Mouse (Mus musculus) lung, embryonic 15.5 days (tissue): ENCODE results near the gene Ndufs4. TPM values are rescaled to one million over a fixed set of nuclear protein-coding genes. Genes with fewer than 3 reads are reported as not detected.

Experiments used
- ATAC-seq: fragments of 200-750 bp; cut with Nextera tagmentation; 2 replicates; pipeline ENCODE4 v1.8.0; 2017; ENCODE audit warnings: moderate number of reproducible peaks, borderline replicate concordance; ENCODE audit not compliant: low FRiP score, low TSS enrichment; ENCODE audit errors: extremely low read depth
- H3K27ac ChIP-seq: fragments of 300-500 bp; sonication (generic); 2 replicates; pipeline ENCODE4 v1.5.1; 2015; ENCODE audit warnings: moderate library complexity, mild to moderate bottlenecking, inconsistent platforms
- H3K27me3 ChIP-seq: fragments of 300-500 bp; sonication (generic); 2 replicates; pipeline ENCODE4 v1.6.1; 2015; ENCODE audit warnings: inconsistent platforms
- H3K36me3 ChIP-seq: fragments of 300-500 bp; sonication (generic); 2 replicates; pipeline ENCODE4 v1.6.1; 2015; ENCODE audit warnings: inconsistent platforms
- H3K4me1 ChIP-seq: fragments of 300-500 bp; sonication (generic); 2 replicates; pipeline ENCODE4 v1.6.1; 2015; ENCODE audit warnings: inconsistent platforms
- H3K4me2 ChIP-seq: fragments of 300-500 bp; sonication (generic); 2 replicates; pipeline ENCODE4 v1.6.1; 2015; ENCODE audit warnings: inconsistent platforms, mild to moderate bottlenecking, moderate library complexity
- H3K4me3 ChIP-seq: fragments of 300-500 bp; sonication (generic); 2 replicates; pipeline ENCODE4 v1.5.1; 2015; ENCODE audit warnings: mild to moderate bottlenecking, inconsistent platforms
- H3K9ac ChIP-seq: fragments of 300-500 bp; sonication (generic); 2 replicates; pipeline ENCODE4 v1.6.1; 2015; ENCODE audit warnings: inconsistent platforms
- H3K9me3 ChIP-seq: fragments of 300-500 bp; sonication (generic); 2 replicates; pipeline ENCODE4 v1.6.1; 2016; ENCODE audit warnings: inconsistent platforms
- WGBS: fragments of 180-500 bp; shearing (Covaris S2); methylation state at CpG from one replicate; pipeline ENCODE4 v1.1.7; 2015; 5-methylcytosine and 5-hydroxymethylcytosine counted together
- polyA plus RNA-seq: library from polyadenylated mRNA; unstranded; fragments of >200 nt; fragmentation: Nextera tagmentation; extraction: Ambion mirVana; gene quantifications from 2 replicates; pipeline ENCODE4 v1.2.1, GENCODE M21; 2015

The Ndufs4 gene
- 252 and 261 TPM in 2 replicates for polyA plus RNA-seq

DNA sequence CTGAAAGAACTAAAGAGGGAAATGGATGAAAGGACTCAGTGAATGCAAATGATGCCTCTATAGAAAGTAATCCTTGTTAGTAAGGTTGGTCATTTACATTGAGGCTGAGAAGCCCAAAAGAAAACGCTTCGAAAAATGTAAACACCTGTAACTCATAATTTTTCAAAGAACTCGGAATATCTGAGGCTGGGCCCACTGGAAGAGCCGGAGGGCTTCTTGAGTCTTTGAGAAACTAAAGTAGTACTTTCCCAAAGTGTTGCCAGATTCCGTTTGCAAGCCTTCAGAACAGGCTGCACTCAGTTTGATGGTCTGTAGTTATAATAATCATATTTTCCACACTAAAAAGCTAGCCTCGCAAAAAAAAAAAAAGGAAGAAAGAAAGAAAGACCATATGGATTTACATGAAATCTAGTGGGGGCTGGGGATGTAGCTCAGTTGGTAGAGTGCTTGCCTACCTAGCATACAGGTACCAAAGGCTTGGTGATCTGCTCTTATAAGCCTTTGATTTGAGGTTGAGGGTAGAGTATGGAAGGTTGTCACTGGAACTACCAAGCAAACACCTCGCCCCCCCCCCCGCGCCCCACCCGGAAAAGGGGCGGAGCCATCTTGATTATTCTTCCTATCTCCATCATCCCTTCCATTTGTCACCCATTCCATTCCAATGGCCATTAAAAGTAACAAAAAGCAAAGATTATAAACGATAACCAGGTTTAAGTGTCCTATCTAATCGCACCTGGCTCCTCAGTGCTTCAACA lies at the start of gene Ndufs4:
TSS of gene Ndufs4 (minus strand) at position 48 of the 755 bp plus-strand sequence.
- no peak for ATAC-seq
- Histone ChIP-seq H3K27me3 (no peaks in the 10 kb centered on the region), H3K4me2 (peak within 1 kb of the TSS; percentile 68), H3K27ac (peak within 1 kb of the TSS; percentile 32; the same call in 1 of the 2 replicates), H3K36me3 (no peaks in the 10 kb centered on the region), H3K4me3 (peak within 1 kb of the TSS; percentile 87), H3K9me3 (no peaks in the 10 kb centered on the region), H3K4me1 (peaks cover 10% of the 10 kb centered on the region), H3K9ac (peak within 1 kb of the TSS; percentile 75)
- WGBS = 36% methylated on average over 13 of the region's 13 CpGs

DNA sequence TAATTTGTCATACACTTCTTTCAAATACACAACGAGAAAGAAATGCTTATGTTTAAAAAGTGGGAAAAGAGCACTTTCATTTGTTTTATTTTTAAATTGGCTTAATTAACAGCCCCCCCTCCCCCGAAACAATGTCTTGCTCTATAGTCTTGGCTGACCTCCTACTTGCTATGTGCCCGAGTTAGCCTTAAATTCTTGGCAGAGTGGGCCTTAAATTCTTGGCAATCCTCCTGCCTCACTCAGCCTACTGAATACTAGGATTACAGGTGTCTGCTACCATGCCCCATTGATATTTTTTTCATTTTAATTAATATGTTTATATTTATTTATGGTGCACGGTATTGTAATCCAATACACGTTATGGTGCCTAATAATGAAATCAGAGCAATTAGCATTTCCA lies 44.4 kb upstream of the Ndufs4 start:
- Histone ChIP-seq H3K4me1 (no peaks in the 10 kb centered on the region), H3K36me3 (no peaks in the 10 kb centered on the region), H3K27me3 (no peaks in the 10 kb centered on the region), H3K4me2 (no peak overlapping the region), H3K9me3 (no peaks in the 10 kb centered on the region), H3K9ac (no peak overlapping the region), H3K27ac (no peak overlapping the region), H3K4me3 (no peak overlapping the region)
- WGBS = 63% methylated on average over 5 of the region's 5 CpGs
- ATAC-seq = no peak

DNA sequence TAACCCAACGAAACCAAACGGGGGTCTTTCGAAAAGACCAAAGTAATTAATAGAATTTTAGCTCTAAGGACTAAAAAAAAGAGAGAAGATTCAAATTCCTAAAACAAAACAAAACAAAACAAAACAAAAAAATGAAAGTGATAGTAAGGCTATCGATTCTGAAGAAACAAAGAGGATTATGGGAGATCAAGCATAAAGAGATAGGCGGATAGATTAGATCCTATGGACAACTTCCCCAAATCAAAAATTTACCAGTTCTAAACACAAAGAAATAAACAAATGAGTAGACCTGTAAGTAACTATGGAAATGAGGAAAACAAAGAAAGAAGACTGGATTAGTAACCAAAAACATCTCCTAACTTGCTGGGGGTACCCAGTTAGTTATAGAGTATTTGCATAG lies 37.2 kb upstream of the Ndufs4 start:
- no peak overlapping the region for H3K27ac ChIP-seq
- H3K4me3 ChIP-seq = no peak overlapping the region
- no peak for ATAC-seq
- WGBS = 91% methylated on average over 5 of the region's 5 CpGs
- H3K4me1 ChIP-seq = no peaks in the 10 kb centered on the region
- no peaks in the 10 kb centered on the region for H3K36me3 ChIP-seq
- no peak overlapping the region for H3K9ac ChIP-seq
- H3K9me3 ChIP-seq = no peaks in the 10 kb centered on the region
- H3K27me3 ChIP-seq = no peaks in the 10 kb centered on the region
- H3K4me2 ChIP-seq = no peak overlapping the region

DNA sequence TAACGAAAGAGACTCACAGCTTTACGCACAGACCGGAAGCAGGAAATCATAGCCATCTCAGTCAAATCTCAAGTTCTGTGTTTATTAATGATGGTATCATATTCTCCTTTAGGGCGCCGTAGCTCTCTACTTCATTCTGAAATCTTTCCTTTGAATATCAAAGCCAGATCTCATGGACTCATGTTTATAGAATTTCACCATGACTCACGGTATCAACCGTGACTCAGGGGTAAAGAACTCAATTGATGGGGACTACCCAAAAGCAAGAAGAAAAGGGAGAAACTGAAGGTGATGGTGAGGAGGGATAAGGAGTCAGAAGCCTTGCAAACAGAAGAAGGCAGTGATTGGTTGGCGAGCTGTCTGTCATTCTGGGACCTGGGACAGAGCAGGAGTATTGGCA lies 32.2 kb upstream of the Ndufs4 start:
- Histone ChIP-seq H3K4me1 (no peaks in the 10 kb centered on the region), H3K9ac (no peak overlapping the region), H3K27ac (no peak overlapping the region), H3K9me3 (no peaks in the 10 kb centered on the region), H3K27me3 (no peaks in the 10 kb centered on the region), H3K4me2 (no peak overlapping the region), H3K36me3 (no peaks in the 10 kb centered on the region), H3K4me3 (no peak overlapping the region)
- WGBS = 63% methylated on average over 8 of the region's 8 CpGs
- no peak for ATAC-seq

DNA sequence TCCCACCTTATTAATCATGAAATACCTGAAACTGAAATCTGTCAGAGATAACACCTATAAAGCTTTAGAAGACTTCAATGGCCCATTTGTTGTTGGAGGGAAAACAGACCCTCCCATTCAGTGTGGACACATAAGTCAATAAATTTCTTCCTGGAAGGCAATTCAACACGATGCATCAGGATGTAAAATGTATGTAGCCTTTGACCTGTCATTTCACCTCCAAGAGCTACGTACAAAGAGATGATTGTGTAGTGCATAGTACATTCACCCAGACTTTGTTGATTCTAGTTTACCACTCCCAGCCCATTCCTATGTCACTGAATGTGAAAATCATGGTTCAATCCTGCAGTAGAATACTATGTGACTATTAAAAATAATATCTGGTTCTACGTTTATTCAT lies 31.3 kb upstream of the Ndufs4 start:
- no peak overlapping the region for H3K4me2 ChIP-seq
- no peaks in the 10 kb centered on the region for H3K36me3 ChIP-seq
- no peak overlapping the region for H3K9ac ChIP-seq
- H3K27ac ChIP-seq = no peak overlapping the region
- 59% methylated on average over 3 of the region's 3 CpGs for WGBS
- H3K9me3 ChIP-seq = no peaks in the 10 kb centered on the region
- H3K4me1 ChIP-seq = no peaks in the 10 kb centered on the region
- no peak overlapping the region for H3K4me3 ChIP-seq
- no peaks in the 10 kb centered on the region for H3K27me3 ChIP-seq
- ATAC-seq = no peak

DNA sequence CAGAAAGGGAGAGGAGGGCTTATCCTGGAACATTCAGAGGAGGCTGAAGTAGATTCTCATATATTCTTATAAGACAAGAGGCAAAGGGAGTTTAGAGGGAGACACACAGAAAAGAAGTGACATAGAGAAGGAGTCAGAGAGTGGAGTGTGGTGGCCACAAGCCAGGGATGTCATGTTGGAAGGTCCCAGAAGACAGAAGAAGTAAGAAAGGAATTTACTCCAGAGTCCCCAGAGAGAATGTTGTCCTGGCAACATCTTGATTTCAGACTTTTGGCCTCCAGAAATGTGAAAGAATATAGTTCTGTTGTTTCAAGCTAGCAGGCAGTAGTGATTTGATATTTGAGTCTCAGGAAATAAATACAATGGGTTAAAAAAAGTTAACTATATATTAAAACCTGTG lies 24.3 kb upstream of the Ndufs4 start:
- Histone ChIP-seq H3K36me3 (no peaks in the 10 kb centered on the region), H3K4me1 (no peaks in the 10 kb centered on the region), H3K9ac (no peak overlapping the region), H3K4me2 (no peak overlapping the region), H3K4me3 (no peak overlapping the region), H3K27me3 (no peaks in the 10 kb centered on the region), H3K9me3 (no peaks in the 10 kb centered on the region), H3K27ac (no peak overlapping the region)
- no peak for ATAC-seq

DNA sequence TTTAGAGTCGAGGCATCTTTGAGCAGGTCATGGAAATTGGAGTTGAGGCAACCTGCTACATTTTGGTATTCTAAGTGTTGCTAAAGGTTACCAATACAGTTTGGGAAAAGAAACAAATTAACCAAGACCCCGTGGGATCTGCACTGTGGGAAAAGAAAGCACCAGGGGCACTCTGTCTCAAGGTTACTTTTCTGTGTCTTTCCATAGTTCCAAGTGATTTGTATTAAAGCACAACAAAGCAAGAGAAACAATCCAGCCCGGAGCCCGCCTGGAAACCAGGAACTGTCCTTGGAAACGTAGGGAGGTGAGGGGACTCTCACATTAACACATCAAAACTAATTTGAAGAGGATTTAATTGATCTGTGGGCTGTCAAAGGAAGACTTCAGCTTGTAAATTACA lies 18.8 kb upstream of the Ndufs4 start:
- Histone ChIP-seq H3K36me3 (no peaks in the 10 kb centered on the region), H3K4me3 (no peak overlapping the region), H3K27me3 (no peaks in the 10 kb centered on the region), H3K4me2 (no peak overlapping the region), H3K9ac (no peak overlapping the region), H3K9me3 (no peaks in the 10 kb centered on the region), H3K4me1 (no peaks in the 10 kb centered on the region), H3K27ac (no peak overlapping the region)
- ATAC-seq = no peak
- WGBS = 16% methylated on average over 5 of the region's 5 CpGs

DNA sequence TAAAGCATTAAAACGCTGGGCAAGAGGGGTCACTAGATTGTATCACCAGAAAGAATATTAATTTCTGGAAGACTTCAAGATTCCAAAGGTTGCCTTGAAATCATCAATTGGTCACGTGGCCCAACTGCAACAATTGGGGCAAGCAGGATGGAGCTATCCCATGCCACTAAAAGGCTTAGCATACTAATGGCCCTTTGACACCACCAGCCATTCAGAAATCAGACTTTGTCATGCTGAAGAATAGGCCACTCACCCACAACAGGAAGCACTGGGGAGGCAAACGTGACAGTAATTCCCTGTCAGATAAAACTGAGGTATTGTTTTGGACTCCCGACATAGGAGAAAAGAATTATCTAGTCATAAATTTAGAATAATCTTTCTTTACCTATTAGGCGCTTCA lies 18.4 kb upstream of the Ndufs4 start:
- 22% methylated on average over 5 of the region's 5 CpGs for WGBS
- Histone ChIP-seq H3K27ac (no peak overlapping the region), H3K9ac (no peak overlapping the region), H3K27me3 (no peaks in the 10 kb centered on the region), H3K4me2 (no peak overlapping the region), H3K4me1 (no peaks in the 10 kb centered on the region), H3K9me3 (no peaks in the 10 kb centered on the region), H3K4me3 (no peak overlapping the region), H3K36me3 (no peaks in the 10 kb centered on the region)
- no peak for ATAC-seq

DNA sequence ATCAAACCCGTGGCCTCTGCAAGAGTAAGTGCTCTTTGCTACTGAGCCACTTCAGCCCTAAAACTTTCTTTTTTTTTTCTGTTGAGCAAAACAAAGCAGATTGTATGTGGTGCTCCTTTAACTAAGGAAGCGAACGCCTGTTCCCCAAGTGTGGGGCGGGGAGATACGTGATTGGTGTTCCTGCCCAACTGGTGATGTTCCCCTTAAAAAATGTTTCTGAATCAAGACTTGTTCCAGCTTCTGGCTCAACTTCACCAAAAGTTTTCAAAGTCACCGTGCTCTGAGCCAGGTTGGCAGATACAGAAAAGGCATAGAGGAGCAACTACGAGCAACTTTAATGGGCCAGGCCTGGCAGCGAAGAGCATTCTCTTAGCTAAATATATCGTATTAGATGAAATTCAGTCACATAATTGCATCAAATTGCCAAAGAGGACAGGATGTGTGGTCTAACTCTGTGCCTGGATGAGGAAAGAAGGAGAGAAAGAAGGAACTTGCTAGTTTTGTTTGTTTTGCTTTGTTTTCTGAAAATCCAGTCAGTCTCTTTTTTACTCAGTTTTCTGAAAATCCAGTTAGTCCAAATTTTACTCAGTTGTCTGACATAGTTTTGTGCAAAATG lies 17.1 kb upstream of the Ndufs4 start:
- no peak overlapping the region for H3K27ac ChIP-seq
- H3K4me2 ChIP-seq = no peak overlapping the region
- H3K9me3 ChIP-seq = no peaks in the 10 kb centered on the region
- H3K4me3 ChIP-seq = no peak overlapping the region
- no peak for ATAC-seq
- no peaks in the 10 kb centered on the region for H3K36me3 ChIP-seq
- no peaks in the 10 kb centered on the region for H3K27me3 ChIP-seq
- no peak overlapping the region for H3K9ac ChIP-seq
- 85% methylated on average over 9 of the region's 9 CpGs for WGBS
- no peaks in the 10 kb centered on the region for H3K4me1 ChIP-seq

DNA sequence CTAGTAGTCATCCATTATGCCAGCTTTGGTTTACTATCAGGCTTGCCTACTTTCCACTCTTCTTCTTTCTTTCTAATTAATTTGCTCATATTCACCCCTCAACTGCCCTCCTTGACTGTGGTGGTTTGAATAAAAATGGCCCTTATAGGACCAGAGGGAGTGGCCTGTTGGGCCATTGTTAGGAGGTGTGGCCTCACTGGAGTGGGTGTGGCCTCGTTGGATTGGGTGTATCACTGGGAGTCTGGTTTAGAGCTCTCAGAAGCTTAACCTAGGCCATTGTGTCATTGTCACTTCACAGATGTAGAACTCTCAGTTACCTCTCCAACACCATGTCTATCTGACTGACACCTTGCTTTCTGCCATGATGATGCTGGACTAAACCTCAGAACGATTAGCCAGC lies 10.8 kb upstream of the Ndufs4 start:
- Histone ChIP-seq H3K4me3 (no peak overlapping the region), H3K27me3 (no peaks in the 10 kb centered on the region), H3K36me3 (no peaks in the 10 kb centered on the region), H3K4me2 (no peak overlapping the region), H3K9me3 (no peaks in the 10 kb centered on the region), H3K9ac (no peak overlapping the region), H3K27ac (no peak overlapping the region), H3K4me1 (no peaks in the 10 kb centered on the region)
- no peak for ATAC-seq
- 65% methylated on average over 2 of the region's 2 CpGs for WGBS

DNA sequence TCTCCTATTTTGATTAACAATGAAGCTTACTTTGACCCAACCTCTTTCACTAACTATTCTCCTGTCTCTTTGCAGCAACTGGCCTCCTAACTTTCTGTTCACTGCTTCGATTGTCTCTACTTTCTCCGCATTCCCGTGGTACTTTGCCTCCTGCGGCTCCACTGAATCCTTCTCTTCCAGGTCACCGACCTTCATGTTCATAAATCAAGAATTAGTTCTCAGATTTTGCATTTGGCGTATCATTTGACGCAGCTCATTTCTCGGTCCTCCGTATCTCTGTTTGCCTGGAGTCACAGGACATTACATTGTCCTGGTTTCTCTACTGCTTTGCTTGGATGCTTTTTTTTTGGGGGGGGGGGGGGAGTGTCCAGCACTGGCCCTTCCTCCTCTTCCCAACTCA lies 9.2 kb upstream of the Ndufs4 start:
- Histone ChIP-seq H3K9ac (no peak overlapping the region), H3K27me3 (no peaks in the 10 kb centered on the region), H3K27ac (no peak overlapping the region), H3K4me2 (no peak overlapping the region), H3K4me1 (no peaks in the 10 kb centered on the region), H3K4me3 (no peak overlapping the region), H3K36me3 (no peaks in the 10 kb centered on the region), H3K9me3 (no peaks in the 10 kb centered on the region)
- 77% methylated on average over 9 of the region's 9 CpGs for WGBS
- no peak for ATAC-seq

DNA sequence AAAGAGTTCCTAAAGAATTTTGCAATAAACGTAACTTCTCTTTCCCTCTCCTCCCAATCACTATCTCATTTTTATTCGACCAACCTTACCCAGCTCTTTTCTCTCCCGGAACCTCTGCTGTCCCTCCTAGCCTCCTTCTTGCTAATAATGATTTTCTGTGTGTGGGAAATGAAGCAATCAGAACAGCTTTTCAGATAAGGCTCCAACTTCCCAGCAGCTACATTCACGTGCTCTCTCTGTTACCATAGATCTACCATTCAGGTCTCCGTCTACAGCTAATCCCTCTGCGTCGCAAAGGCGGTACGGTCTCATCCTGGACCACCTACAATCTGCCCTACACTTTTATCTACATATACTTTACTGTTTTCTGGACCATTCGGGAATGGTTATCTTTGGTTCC lies 8.8 kb upstream of the Ndufs4 start:
- H3K27ac ChIP-seq = no peak overlapping the region
- no peaks in the 10 kb centered on the region for H3K9me3 ChIP-seq
- H3K36me3 ChIP-seq = no peaks in the 10 kb centered on the region
- no peak overlapping the region for H3K4me3 ChIP-seq
- H3K4me1 ChIP-seq = no peaks in the 10 kb centered on the region
- no peak overlapping the region for H3K9ac ChIP-seq
- WGBS = 76% methylated on average over 10 of the region's 10 CpGs
- no peaks in the 10 kb centered on the region for H3K27me3 ChIP-seq
- no peak overlapping the region for H3K4me2 ChIP-seq
- ATAC-seq = no peak
